Mouse (Mus musculus): ENCODE measurements at regions not wholly inside any gene's neighbourhood (a gene's known extent, or its start where the extent isn't known, plus 50 kb on each side); places are given as distances from the start of the nearest gene placed in this dataset.

- TF ChIP-seq EP300 (IDR thresholded peaks at IDR 0.05; ENCODE audit: low read depth) (no peak), CTCF (IDR thresholded peaks at IDR 0.05; ENCODE audit: low read depth) (no peak)
Observed at GRCm38 (mm10) chr2:92721951-92722350, 122.4 kb downstream of the Chst1 start.
